ENCODE assay signal across 8 mouse cellular contexts in genomic region chr9:32676480-32676879, GRCm38 (mm10). TPM values are rescaled to one million over a fixed set of nuclear protein-coding genes. Genes with fewer than 3 reads are reported as not detected.
DNase-seq lines count a peak whose midpoint lies in the region; ATAC-seq and TF ChIP-seq lines count a peak whose summit lies in the region.

No protein-coding gene starts in this region.

- ATAC-seq in forebrain, embryonic 14.5 days = peak; percentile 35
- ATAC-seq in forebrain, postnatal 0 days = no peak
- ATAC-seq in midbrain, embryonic 11.5 days (ENCODE audit: low FRiP score) = peak; percentile 54; the same call in 1 of the 2 replicates
- ATAC-seq in heart, embryonic 12.5 days (ENCODE audit: insufficient number of reproducible peaks, low FRiP score) = no peak
- ATAC-seq in neural tube, embryonic 15.5 days (ENCODE audit: low FRiP score) = no peak

- H3K36me3 ChIP-seq in forebrain, embryonic 14.5 days (ENCODE audit: control insufficient read depth, insufficient read depth, low read length) = no peaks in the 10 kb centered on the region
- H3K36me3 ChIP-seq in forebrain, postnatal 0 days (ENCODE audit: insufficient read depth) = no peaks in the 10 kb centered on the region
- H3K36me3 ChIP-seq in midbrain, embryonic 11.5 days (ENCODE audit: control insufficient read depth, insufficient read depth, low read length) = no peaks in the 10 kb centered on the region
- no peaks in the 10 kb centered on the region for H3K36me3 ChIP-seq in midbrain, embryonic 10.5 days
- H3K36me3 ChIP-seq in heart, embryonic 12.5 days = no peaks in the 10 kb centered on the region
- no peaks in the 10 kb centered on the region for H3K36me3 ChIP-seq in neural tube, embryonic 15.5 days

- no peak for TF ChIP-seq CTCF in forebrain, postnatal 0 days (IDR thresholded peaks at IDR 0.05; ENCODE audit: low read depth)

- H3K4me1 ChIP-seq in forebrain, embryonic 14.5 days (ENCODE audit: control insufficient read depth, insufficient read depth, low read length) = peaks cover 7% of the 10 kb centered on the region; the same call in 1 of the 2 replicates
- peaks cover 3% of the 10 kb centered on the region; the same call in 1 of the 2 replicates for H3K4me1 ChIP-seq in forebrain, postnatal 0 days (ENCODE audit: insufficient read depth)
- H3K4me1 ChIP-seq in midbrain, embryonic 11.5 days (ENCODE audit: control insufficient read depth, insufficient read depth, low read length) = peaks cover 28% of the 10 kb centered on the region
- H3K4me1 ChIP-seq in midbrain, embryonic 10.5 days = peaks cover 46% of the 10 kb centered on the region
- peaks cover 47% of the 10 kb centered on the region for H3K4me1 ChIP-seq in heart, embryonic 12.5 days (replicated peaks)
- H3K4me1 ChIP-seq in neural tube, embryonic 15.5 days = peaks cover 27% of the 10 kb centered on the region

- H3K27ac ChIP-seq in forebrain, embryonic 14.5 days (ENCODE audit: low read depth, low read length) = no peak overlapping the region
- no peak overlapping the region for H3K27ac ChIP-seq in forebrain, postnatal 0 days (ENCODE audit: low read depth, low read length)
- H3K27ac ChIP-seq in midbrain, embryonic 11.5 days (ENCODE audit: low read depth, low read length) = no peak overlapping the region
- H3K27ac ChIP-seq in midbrain, embryonic 10.5 days (replicated peaks) = no peak overlapping the region
- no peak overlapping the region for H3K27ac ChIP-seq in heart, embryonic 12.5 days (ENCODE audit: poor library complexity, severe bottlenecking)
- H3K27ac ChIP-seq in neural tube, embryonic 15.5 days (replicated peaks) = no peak overlapping the region

- WGBS in forebrain, embryonic 14.5 days = 5% methylated on average over 3 of the region's 3 CpGs
- 3% methylated on average over 3 of the region's 3 CpGs for WGBS in forebrain, postnatal 0 days
- WGBS in midbrain, embryonic 11.5 days = 11% methylated on average over 3 of the region's 3 CpGs
- WGBS in midbrain, embryonic 10.5 days = 7% methylated on average over 3 of the region's 3 CpGs
- WGBS in heart, embryonic 12.5 days = 10% methylated on average over 3 of the region's 3 CpGs
- 11% methylated on average over 3 of the region's 3 CpGs for WGBS in neural tube, embryonic 15.5 days

- H3K4me2 ChIP-seq in forebrain, embryonic 14.5 days (ENCODE audit: low read length) = no peak overlapping the region
- no peak overlapping the region for H3K4me2 ChIP-seq in forebrain, postnatal 0 days (ENCODE audit: low read depth)
- peak overlapping the region; percentile 12; the same call in 1 of the 2 replicates for H3K4me2 ChIP-seq in midbrain, embryonic 11.5 days
- peak overlapping the region; percentile 20; the same call in 1 of the 2 replicates for H3K4me2 ChIP-seq in heart, embryonic 12.5 days
- H3K4me2 ChIP-seq in neural tube, embryonic 15.5 days = peak overlapping the region; percentile 9; the same call in 1 of the 2 replicates

- peaks cover 83% of the 10 kb centered on the region for H3K27me3 ChIP-seq in forebrain, embryonic 14.5 days (replicated peaks; ENCODE audit: control insufficient read depth, insufficient read depth, low read length)
- peaks cover 68% of the 10 kb centered on the region for H3K27me3 ChIP-seq in forebrain, postnatal 0 days (ENCODE audit: insufficient read depth, low read length)
- peaks cover 60% of the 10 kb centered on the region for H3K27me3 ChIP-seq in midbrain, embryonic 11.5 days (ENCODE audit: control insufficient read depth, insufficient read depth, low read length)
- H3K27me3 ChIP-seq in midbrain, embryonic 10.5 days (ENCODE audit: low read depth, poor library complexity, severe bottlenecking) = peaks cover 99% of the 10 kb centered on the region
- no peaks in the 10 kb centered on the region for H3K27me3 ChIP-seq in heart, embryonic 12.5 days (replicated peaks)
- peaks cover 81% of the 10 kb centered on the region for H3K27me3 ChIP-seq in neural tube, embryonic 15.5 days (replicated peaks)

- no peak overlapping the region for H3K4me3 ChIP-seq in forebrain, embryonic 14.5 days (ENCODE audit: low read depth, low read length)
- no peak overlapping the region for H3K4me3 ChIP-seq in forebrain, postnatal 0 days (ENCODE audit: low read depth, low read length)
- H3K4me3 ChIP-seq in midbrain, embryonic 11.5 days (ENCODE audit: low read depth, low read length) = no peak overlapping the region
- H3K4me3 ChIP-seq in midbrain, embryonic 10.5 days = no peak overlapping the region
- H3K4me3 ChIP-seq in heart, embryonic 12.5 days = no peak overlapping the region
- H3K4me3 ChIP-seq in neural tube, embryonic 15.5 days (replicated peaks) = no peak overlapping the region

- H3K9ac ChIP-seq in forebrain, embryonic 14.5 days (ENCODE audit: low read length) = no peak overlapping the region
- no peak overlapping the region for H3K9ac ChIP-seq in forebrain, postnatal 0 days
- H3K9ac ChIP-seq in midbrain, embryonic 11.5 days (ENCODE audit: low read length) = no peak overlapping the region
- no peak overlapping the region for H3K9ac ChIP-seq in heart, embryonic 12.5 days
- no peak overlapping the region for H3K9ac ChIP-seq in neural tube, embryonic 15.5 days (replicated peaks)

- H3K9me3 ChIP-seq in forebrain, embryonic 14.5 days (replicated peaks; ENCODE audit: control insufficient read depth, low read length) = no peaks in the 10 kb centered on the region
- no peaks in the 10 kb centered on the region for H3K9me3 ChIP-seq in forebrain, postnatal 0 days (ENCODE audit: low read length)
- H3K9me3 ChIP-seq in midbrain, embryonic 11.5 days (ENCODE audit: control insufficient read depth, low read length) = no peaks in the 10 kb centered on the region
- no peaks in the 10 kb centered on the region for H3K9me3 ChIP-seq in midbrain, embryonic 10.5 days (replicated peaks)
- H3K9me3 ChIP-seq in heart, embryonic 12.5 days (replicated peaks) = no peaks in the 10 kb centered on the region
- no peaks in the 10 kb centered on the region for H3K9me3 ChIP-seq in neural tube, embryonic 15.5 days (replicated peaks)

- no peak for DNase-seq in forebrain, embryonic 14.5 days (ENCODE audit: low spot score)
- DNase-seq in forebrain, postnatal 0 days = no peak
- DNase-seq in midbrain, embryonic 11.5 days (ENCODE audit: low spot score, missing footprints) = no peak
- no peak for DNase-seq in midbrain, embryonic 10.5 days (ENCODE audit: low spot score)
- DNase-seq in cerebellum, adult 9-11 months = no peak
- no peak for DNase-seq in spleen, postnatal 4 days (ENCODE audit: low spot score in 2 of 2)

RNA-seq across cellular contexts. Expression of gene Ets1, which starts 40.5 kb away (rescaled TPM):
- polyA plus RNA-seq in forebrain, embryonic 14.5 days (2014; fragmentation: Nextera tagmentation; extraction: Ambion mirVana) = 14.5 and 18.1 TPM in 2 replicates
- 17.2 and 21.2 TPM in 2 replicates for total RNA-seq in forebrain, postnatal 0 days (2014; rRNA removed)
- polyA plus RNA-seq in forebrain, postnatal 0 days (2015; fragmentation: Nextera tagmentation; extraction: Ambion mirVana) = 9.6 and 12.3 TPM in 2 replicates
- polyA plus RNA-seq in midbrain, embryonic 11.5 days (2014; fragmentation: Nextera tagmentation; extraction: Ambion mirVana) = 21.7 and 22.9 TPM in 2 replicates
- 25.7 and 26.2 TPM in 2 replicates for polyA plus RNA-seq in midbrain, embryonic 10.5 days (2016; fragmentation: Nextera tagmentation; extraction: Ambion mirVana)
- polyA plus RNA-seq in heart, embryonic 12.5 days (2016; fragmentation: Nextera tagmentation; extraction: Ambion mirVana) = 65.6 and 68.1 TPM in 2 replicates
- polyA plus RNA-seq in neural tube, embryonic 15.5 days (2015; fragmentation: Nextera tagmentation; extraction: Ambion mirVana) = 17.6 and 34.5 TPM in 2 replicates

Comparison
In these comparisons a context has a peak if more than half of its experiments do, and no peak if none do; other contexts are left out.
1. ATAC-seq: peak in forebrain, embryonic 14.5 days (single experiment) and midbrain, embryonic 11.5 days (single experiment); none in forebrain, postnatal 0 days (single experiment), heart, embryonic 12.5 days (single experiment) and neural tube, embryonic 15.5 days (single experiment).
2. H3K4me2 ChIP-seq: peak in midbrain, embryonic 11.5 days (single experiment), heart, embryonic 12.5 days (single experiment) and neural tube, embryonic 15.5 days (single experiment); none in forebrain, embryonic 14.5 days (single experiment) and forebrain, postnatal 0 days (single experiment).